Mouse (Mus musculus): ENCODE measurements around the gene Tax1bp3.

DNA sequence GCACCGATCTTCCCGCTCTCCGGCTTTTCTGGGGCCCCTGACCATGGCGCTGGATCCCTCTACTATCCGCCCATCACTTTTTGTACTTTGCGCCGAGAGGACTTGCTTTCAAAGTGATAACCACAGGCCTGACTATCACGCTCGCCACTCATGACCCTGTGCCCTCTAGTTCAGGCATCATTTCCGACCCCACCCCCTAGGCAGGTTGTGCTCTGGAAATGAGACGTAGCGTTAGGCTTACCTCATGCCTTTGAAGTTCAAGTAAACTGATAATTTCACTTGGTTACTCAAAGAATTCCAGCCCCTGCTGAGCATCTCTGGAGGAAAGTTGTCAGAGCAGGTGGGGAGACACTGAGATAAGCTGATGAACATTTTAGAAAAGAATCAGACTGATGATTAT lies 23.0 kb downstream of the Tax1bp3 start:
- TF ChIP-seq GATA1 (IDR thresholded peaks at IDR 0.05; ENCODE audit: low read length) = no peak
- no peak for TF ChIP-seq TAL1 (IDR thresholded peaks at IDR 0.05; ENCODE audit: low read length)

Measured in erythroblast, embryonic 14.5 days (primary cell).